Mouse (Mus musculus) ES-E14 (cell line): ENCODE data around the gene Mycn.

ENCODE experiments used
- CHD2 ChIP-seq: IDR thresholded peaks from 2 replicates; pipeline ENCODE4 v1.6.1; 2014; ENCODE audit warnings: mild to moderate bottlenecking, low read depth, low read length, inconsistent platforms
- MAFK ChIP-seq: IDR thresholded peaks from 2 replicates; pipeline ENCODE4 v1.6.1; 2014; ENCODE audit warnings: mild to moderate bottlenecking, low read depth, low read length, inconsistent platforms; ENCODE audit not compliant: insufficient read depth

GRCm38 (mm10) chr12:12987376-12987775 is 45.7 kb upstream of the Mycn start:
- TF ChIP-seq MAFK: no peak
- no peak for TF ChIP-seq CHD2
